Mouse (Mus musculus) large intestine, adult 2 months (tissue): Measurements from ENCODE around the gene Gm16253. TPM values are rescaled to one million over a fixed set of nuclear protein-coding genes. Genes with fewer than 3 reads are reported as not detected.
A peak's percentile ranks its signal among the peaks of the same experiment; 100 is the strongest.

Experiments used
- DNase-seq: peaks from one replicate; pipeline ENCODE4 v3.0.0-alpha.2; 2012; ENCODE audit warnings: low read depth, low spot score
- WGBS: fragments of 180-500 bp; shearing (Covaris S2); methylation state at CpG from one replicate; pipeline ENCODE4 v1.1.7; 2018; 5-methylcytosine and 5-hydroxymethylcytosine counted together
- polyA plus RNA-seq: library from polyadenylated mRNA; depleted of rRNA; stranded (reverse); fragments of >200 nt; gene quantifications from 2 replicates; pipeline ENCODE4 v1.2.3, GENCODE M21; 2012; rRNA removed

Gene Gm16253
- polyA plus RNA-seq: not detected in 2 replicates

DNA sequence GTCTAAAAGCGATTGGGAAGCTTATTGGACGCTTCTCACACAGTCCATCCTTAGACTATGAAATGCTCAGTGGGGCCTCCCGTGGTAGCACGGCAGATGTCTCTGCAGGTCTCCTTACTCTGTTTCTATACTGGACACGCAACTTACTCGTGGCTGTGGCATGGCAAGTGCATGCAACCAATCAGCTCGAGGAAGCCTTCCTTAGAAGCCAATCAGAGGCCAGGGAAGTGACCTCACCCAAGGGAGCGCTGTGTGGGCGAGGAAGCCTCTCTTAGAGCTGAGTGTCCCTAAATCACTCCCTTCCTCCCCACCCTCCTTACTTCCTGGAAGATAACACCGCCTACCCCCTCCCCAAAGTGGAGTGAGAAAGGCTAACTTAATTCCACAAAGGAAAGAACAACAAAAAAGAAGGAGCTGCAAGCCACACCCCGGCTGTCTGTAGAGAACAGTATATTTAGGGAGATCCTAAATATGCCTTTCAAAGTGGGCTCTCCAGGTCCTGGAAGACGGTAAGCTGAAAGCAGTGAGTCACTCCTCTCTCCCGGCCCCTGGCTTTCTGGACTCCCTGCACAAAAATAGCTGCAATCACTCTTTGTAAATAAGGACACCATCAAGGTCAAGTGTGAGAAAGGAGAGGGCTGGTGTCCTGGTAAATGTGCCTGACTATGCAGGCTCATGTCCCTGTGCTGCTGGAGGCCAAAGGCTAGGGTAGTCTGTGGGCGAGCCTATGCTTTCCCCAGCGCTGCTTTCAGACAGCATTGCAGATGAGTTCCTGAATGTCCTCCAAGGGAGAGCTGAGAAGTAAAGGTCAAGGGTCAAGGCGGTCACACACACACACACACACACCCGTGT, at the start of gene Gm16253:
Gene Gm16253, plus strand, starts transcription at position 295 of the 852 bp plus-strand sequence.
- 3% methylated on average over 17 of the region's 17 CpGs for WGBS
- peak; percentile 99 for DNase-seq

DNA sequence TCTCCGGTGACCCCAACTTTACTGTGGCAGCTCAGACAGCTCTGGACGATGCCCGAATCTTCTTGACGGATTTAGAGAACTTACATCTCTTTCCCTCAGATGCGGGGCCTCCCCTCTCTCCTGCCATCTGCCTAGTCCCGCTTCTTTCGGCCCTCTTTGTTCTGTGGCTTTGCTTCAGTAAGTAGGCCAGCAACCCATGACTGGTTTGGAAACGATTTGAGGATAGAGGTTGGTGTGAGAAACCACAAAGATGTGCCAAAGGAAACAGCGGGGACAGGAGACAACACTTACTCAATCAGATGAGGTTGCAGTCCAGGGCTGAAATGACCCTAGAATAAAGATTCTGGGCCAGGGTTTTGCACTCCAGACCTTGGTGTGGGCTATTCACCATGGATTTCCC, 48.3 kb upstream of the Gm16253 start:
- DNase-seq: no peak
- WGBS: 64% methylated on average over 9 of the region's 9 CpGs

- DNase-seq: no peak
- 46% methylated on average over 7 of the region's 7 CpGs for WGBS
These were observed 44.7 kb upstream of the Gm16253 start for GRCm38 (mm10) chr3:96532050-96532449.

DNA sequence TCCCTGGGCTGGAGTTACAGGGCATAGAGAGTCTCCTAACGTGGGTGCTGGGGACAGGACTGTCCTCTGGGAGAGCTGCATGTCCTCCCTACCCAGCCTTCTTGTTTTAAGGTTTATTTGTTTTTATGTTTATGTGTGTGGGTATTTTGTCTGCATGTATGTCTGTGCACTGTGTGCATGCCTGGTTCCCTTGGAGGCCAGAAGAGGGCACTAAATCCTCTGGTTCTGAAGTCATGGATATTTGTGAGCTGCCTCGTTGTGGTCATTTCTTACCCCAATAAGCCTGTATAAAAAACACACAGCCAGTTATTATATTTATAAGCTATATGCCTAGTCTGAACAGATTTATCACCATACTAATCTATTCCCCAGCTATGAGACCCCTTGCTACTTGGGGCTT, 42.5 kb upstream of the Gm16253 start:
- 64% methylated on average over 2 of the region's 2 CpGs for WGBS
- DNase-seq: no peak

DNA sequence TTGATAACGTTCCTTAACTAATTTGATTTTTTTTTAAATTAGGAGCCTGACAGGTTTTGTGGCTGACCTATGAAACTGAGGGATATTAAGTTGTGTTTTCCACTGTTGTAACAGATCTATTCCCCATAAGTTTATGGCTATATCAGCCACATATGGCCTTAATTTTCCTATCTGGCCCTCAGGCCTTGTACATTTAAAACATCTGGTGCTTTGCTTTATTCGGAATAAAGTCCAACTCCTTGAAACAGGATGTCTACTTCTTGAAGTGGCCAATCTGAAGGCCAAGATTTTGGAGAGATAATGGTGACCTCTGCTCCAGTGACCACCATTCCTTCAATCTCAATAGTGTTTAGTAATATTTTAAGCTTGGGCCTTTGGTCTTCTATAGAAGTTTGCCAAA, 37.5 kb upstream of the Gm16253 start:
- WGBS: 70% methylated on average over 2 of the region's 2 CpGs
- no peak for DNase-seq

GRCm38 (mm10) chr3:96540740-96541139, 36.0 kb upstream of the Gm16253 start:
- WGBS: 62% methylated on average over 6 of the region's 6 CpGs
- DNase-seq: no peak

- DNase-seq: no peak
These were observed 35.3 kb upstream of the Gm16253 start for GRCm38 (mm10) chr3:96541328-96542078.

DNA sequence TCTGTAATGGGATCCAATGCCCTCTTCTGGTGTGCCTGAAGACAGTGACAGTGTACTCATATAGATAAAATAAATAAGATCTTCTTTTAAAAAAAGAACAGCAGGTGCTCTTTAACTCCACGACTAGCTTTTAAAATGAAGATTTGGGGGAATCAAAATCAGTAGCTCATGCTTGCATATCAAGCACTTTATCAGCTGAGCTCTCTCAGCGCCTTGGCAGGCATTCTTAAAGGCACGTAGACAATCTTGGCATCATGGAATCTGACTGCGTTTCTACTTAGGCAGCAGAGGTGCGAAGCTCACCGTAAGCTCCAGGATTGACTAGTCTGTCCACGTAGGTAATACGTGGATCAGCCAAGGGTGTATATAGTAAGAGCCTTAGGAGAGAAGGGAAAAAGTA, 34.2 kb upstream of the Gm16253 start:
- DNase-seq: no peak
- 80% methylated on average over 8 of the region's 8 CpGs for WGBS

More at GRCm38 (mm10) chr3:96541328-96542078, 35.3 kb upstream of the Gm16253 start:
- WGBS: 28% methylated on average over 14 of the region's 14 CpGs

GRCm38 (mm10) chr3:96543345-96543744, 33.4 kb upstream of the Gm16253 start:
- WGBS: 67% methylated on average over 11 of the region's 11 CpGs
- no peak for DNase-seq

DNA sequence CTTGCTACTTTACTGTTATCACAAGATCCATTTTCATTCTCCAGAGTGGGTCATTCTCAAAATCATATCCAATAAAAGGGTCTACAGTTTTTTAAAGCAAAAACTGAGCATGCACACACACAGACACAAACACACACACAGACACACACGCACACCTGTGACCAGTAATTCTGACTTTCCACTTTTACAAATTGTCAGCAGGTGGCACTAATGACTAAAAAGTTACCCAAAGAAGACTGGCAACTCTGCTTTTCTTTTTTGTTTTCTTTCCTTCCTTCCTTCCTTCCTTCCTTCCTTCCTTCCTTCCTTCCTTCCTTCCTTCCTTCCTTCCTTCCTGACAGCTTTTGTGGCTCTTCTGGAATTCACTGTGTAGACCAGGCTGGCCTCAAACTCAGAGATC, 31.2 kb upstream of the Gm16253 start:
- WGBS: 11% methylated on average over 1 of the region's 1 CpGs
- no peak for DNase-seq

DNA sequence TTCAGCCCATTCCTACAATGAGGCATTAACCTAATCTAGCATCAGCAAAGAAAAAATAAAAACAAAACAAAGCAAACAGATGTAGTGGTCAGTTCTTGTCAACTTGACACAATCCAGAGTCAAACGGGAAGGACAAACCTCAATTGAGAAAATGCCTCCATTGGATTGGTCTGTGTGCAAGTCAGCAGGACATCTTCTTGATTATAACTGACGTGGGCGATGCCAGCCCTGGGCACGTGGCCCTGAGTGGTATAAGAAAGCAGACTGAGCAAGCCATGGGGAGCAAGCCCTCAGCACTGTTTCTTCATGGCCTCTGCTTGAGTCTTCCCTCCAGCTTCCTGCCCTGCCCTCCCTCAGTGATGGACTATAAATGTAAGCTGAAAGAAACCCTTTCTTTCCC, 29.9 kb upstream of the Gm16253 start:
- DNase-seq: no peak
- WGBS: 38% methylated on average over 4 of the region's 4 CpGs

DNA sequence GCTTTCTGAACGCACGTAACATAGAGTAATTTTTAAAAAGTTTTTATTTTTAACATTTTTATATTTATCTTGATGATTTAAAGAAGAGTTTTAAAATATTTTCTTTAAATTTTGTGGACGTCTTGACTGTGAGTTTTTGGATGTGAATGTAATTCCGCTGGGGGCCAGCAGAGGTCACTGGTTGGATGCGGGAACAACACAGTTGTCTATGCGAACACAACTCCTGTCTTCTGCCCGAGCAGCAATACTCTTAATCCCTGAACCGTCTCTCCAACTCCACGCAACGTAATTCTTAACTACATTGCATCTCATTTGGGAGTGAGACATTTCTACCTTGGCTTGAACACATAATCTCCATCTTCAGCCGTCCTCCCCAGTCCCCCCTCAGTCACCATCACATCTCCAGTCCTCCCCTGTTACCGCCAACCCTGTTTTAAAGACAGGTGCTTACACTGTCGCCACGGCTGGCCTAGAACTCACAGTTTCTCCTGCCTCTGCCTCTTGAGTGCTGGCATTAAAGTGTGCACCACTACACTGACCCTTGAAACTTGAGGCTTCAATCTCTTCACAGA, 29.3 kb upstream of the Gm16253 start:
- DNase-seq: peak; percentile 36
- WGBS: 12% methylated on average over 14 of the region's 14 CpGs

GRCm38 (mm10) chr3:96548824-96549223, 28.0 kb upstream of the Gm16253 start:
- 83% methylated on average over 7 of the region's 7 CpGs for WGBS
- no peak for DNase-seq

- WGBS: 81% methylated on average over 5 of the region's 5 CpGs
- DNase-seq: no peak
These were observed 27.4 kb upstream of the Gm16253 start for GRCm38 (mm10) chr3:96549346-96549745.

DNA sequence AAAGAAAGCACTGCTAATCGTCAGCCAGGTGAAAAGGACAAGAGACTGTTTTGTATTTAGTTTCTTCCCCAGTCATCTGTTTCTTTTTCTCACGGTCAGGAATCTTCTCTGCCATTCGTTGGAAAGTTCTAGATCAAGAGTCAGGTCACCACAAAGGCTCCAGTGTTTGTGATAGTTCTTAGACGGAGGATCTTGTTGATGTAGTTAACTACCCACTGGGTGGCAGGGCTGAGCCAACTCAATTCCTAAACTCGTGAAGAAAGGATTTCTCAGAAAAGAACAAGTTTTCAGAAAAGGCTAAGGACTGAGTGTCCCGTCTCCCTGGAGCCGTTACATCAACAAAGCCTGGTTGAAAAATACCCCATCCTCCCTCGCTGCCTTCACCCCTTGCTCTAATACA, 25.6 kb upstream of the Gm16253 start:
- WGBS: 2% methylated on average over 8 of the region's 8 CpGs
- no peak for DNase-seq

- 13% methylated on average over 7 of the region's 7 CpGs for WGBS
- no peak for DNase-seq
These were observed 24.9 kb upstream of the Gm16253 start for GRCm38 (mm10) chr3:96551890-96552289.

DNA sequence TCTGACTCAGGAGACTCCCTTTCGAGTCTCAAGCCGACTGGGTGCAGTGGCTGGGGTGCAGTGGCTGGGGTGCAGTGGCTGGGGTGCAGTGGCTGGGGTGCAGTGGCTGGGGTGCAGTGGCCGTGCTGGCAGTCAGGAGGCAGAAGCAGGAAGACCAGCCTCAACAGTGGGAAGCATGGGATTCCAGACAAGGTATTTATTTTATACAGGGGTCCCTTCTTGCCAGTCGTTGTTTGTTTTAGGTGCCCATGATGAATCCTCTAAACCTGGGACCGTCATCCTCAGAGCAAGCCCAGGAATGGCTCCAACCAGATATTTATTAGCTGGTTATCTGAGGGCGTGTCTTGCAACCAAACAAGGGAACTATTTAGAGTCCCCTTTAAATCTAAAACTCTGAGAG, 23.2 kb upstream of the Gm16253 start:
- DNase-seq: no peak
- 50% methylated on average over 6 of the region's 6 CpGs for WGBS

GRCm38 (mm10) chr3:96554251-96554650, 22.5 kb upstream of the Gm16253 start:
- no peak for DNase-seq
- WGBS: 46% methylated on average over 6 of the region's 6 CpGs

DNA sequence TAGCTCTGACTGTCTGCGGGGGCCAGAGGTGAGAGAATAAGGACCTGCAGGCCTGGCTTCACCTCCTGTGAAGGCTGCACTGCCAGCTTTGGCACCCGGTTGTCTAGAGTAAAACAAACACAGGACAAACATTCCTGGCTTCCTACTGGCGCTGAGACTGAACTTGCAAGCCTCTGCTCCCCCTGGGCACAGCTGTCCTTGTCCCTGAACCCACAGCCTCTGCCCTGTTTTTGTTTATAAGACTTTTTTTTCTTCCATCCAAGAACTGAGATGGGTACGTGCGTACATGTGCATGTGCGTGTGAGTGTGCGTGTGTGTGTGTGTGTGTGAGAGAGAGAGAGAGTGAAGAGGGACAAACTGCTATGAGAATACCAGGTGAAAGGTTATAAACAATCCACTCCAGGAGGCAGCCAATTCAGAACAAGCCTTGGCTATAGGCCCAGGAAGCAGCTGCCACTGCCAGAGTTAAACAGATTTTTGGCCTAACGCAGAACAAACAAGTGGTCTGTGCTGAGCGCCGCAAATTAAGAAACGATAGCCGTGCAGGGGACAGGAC, 21.7 kb upstream of the Gm16253 start:
- no peak for DNase-seq
- 9% methylated on average over 12 of the region's 12 CpGs for WGBS

DNA sequence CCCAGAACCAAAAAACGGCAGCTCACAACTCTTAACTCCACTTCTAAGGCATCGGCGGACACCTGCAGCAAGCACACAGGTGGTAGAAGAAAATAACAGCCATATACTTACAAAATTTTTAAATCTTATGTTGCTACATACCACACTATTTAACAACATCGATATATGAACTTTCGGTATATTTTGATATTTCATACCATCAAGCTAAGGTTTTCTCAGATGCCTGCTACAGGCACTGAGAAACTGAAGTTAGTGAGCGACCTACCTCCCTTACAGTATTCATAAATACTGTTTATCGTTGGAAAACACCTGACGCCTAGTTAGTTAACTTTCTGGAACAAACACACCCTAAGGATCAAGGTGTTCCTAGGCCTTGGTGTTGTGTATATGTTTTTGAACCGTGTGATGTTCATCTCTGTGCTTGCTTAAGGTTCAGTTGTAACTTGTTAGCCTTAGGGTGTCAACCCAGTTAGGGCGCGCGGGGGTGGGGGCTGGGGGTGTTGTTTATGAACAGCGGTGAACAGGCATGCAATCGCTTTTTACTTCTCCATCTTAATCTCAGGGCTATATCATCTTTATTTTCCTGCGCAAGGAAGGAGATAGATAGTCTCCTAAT, 20.7 kb upstream of the Gm16253 start:
- 23% methylated on average over 15 of the region's 15 CpGs for WGBS

More for the DNA sequence above, 20.7 kb upstream of the Gm16253 start:
- no peak for DNase-seq
